Mouse (Mus musculus) hindbrain, embryonic 13.5 days (tissue): ENCODE data around the gene Mapk8. TPM values are rescaled to one million over a fixed set of nuclear protein-coding genes. Genes with fewer than 3 reads are reported as not detected.

Source experiments
- ATAC-seq: fragments of 200-750 bp; cut with Nextera tagmentation; 2 replicates; pipeline ENCODE4 v1.8.0; 2017; ENCODE audit warnings: moderate TSS enrichment; ENCODE audit not compliant: low FRiP score
- H3K27ac ChIP-seq: fragments of 300-500 bp; sonication (generic); 2 replicates; pipeline ENCODE4 v1.5.1; 2015; ENCODE audit warnings: inconsistent platforms, mild to moderate bottlenecking, moderate library complexity
- H3K27me3 ChIP-seq: fragments of 300-500 bp; sonication (generic); 2 replicates; pipeline ENCODE4 v1.6.1; 2015; ENCODE audit warnings: mild to moderate bottlenecking, inconsistent platforms
- H3K36me3 ChIP-seq: fragments of 300-500 bp; sonication (generic); 2 replicates; pipeline ENCODE4 v1.6.1; 2015; ENCODE audit warnings: mild to moderate bottlenecking, inconsistent platforms
- H3K4me1 ChIP-seq: fragments of 300-500 bp; sonication (generic); replicated peaks from 2 replicates; pipeline ENCODE4 v1.6.1; 2015; ENCODE audit warnings: inconsistent platforms
- H3K4me2 ChIP-seq: fragments of 300-500 bp; sonication (generic); 2 replicates; pipeline ENCODE4 v1.6.1; 2015; ENCODE audit warnings: inconsistent platforms, mild to moderate bottlenecking, moderate library complexity
- H3K4me3 ChIP-seq: fragments of 300-500 bp; sonication (generic); 2 replicates; pipeline ENCODE4 v1.5.1; 2015; ENCODE audit warnings: mild to moderate bottlenecking, inconsistent platforms
- H3K9ac ChIP-seq: fragments of 300-500 bp; sonication (generic); 2 replicates; pipeline ENCODE4 v1.6.1; 2015; ENCODE audit warnings: mild to moderate bottlenecking, inconsistent platforms
- H3K9me3 ChIP-seq: fragments of 300-500 bp; sonication (generic); 2 replicates; pipeline ENCODE4 v1.6.1; 2016; ENCODE audit warnings: inconsistent platforms
- WGBS: fragments of 180-500 bp; shearing (Covaris S2); methylation state at CpG from one replicate; pipeline ENCODE4 v1.1.7; 2015; 5-methylcytosine and 5-hydroxymethylcytosine counted together
- polyA plus RNA-seq: library from polyadenylated mRNA; unstranded; fragments of >200 nt; fragmentation: Nextera tagmentation; extraction: Ambion mirVana; gene quantifications from 2 replicates; pipeline ENCODE4 v1.2.1, GENCODE M21; 2015

Mapk8 gene
- polyA plus RNA-seq, 1 experiment from 2014 or later = 45.0 TPM

- Histone ChIP-seq H3K27me3 (no peaks in the 10 kb centered on the region), H3K4me3 (no peak overlapping the region), H3K27ac (no peak overlapping the region), H3K4me1 (no peaks in the 10 kb centered on the region), H3K36me3 (peaks cover 31% of the 10 kb centered on the region), H3K9me3 (no peaks in the 10 kb centered on the region), H3K9ac (no peak overlapping the region), H3K4me2 (no peak overlapping the region)
- ATAC-seq = no peak
- WGBS = 69% methylated on average over 5 of the region's 5 CpGs
These were observed 68.2 kb downstream of the Mapk8 start for GRCm38 (mm10) chr14:33378723-33379122.

- Histone ChIP-seq H3K9me3 (no peaks in the 10 kb centered on the region), H3K4me1 (no peaks in the 10 kb centered on the region)
- WGBS = 89% methylated on average over 3 of the region's 3 CpGs
These were observed 69.7 kb downstream of the Mapk8 start for GRCm38 (mm10) chr14:33377211-33377610.

GRCm38 (mm10) chr14:33374089-33374488 is 72.9 kb downstream of the Mapk8 start:
- no peaks in the 10 kb centered on the region for H3K9me3 ChIP-seq
- WGBS = 85% methylated on average over 1 of the region's 1 CpGs
- no peaks in the 10 kb centered on the region for H3K27me3 ChIP-seq
- H3K9ac ChIP-seq = no peak overlapping the region
- H3K4me3 ChIP-seq = no peak overlapping the region
- ATAC-seq = no peak
- peaks cover 5% of the 10 kb centered on the region for H3K36me3 ChIP-seq
- no peak overlapping the region for H3K4me2 ChIP-seq
- no peak overlapping the region for H3K27ac ChIP-seq
- peaks cover 11% of the 10 kb centered on the region for H3K4me1 ChIP-seq

More at GRCm38 (mm10) chr14:33377211-33377610, 69.7 kb downstream of the Mapk8 start:
- Histone ChIP-seq H3K27me3 (no peaks in the 10 kb centered on the region), H3K4me3 (no peak overlapping the region), H3K9ac (no peak overlapping the region), H3K4me2 (no peak overlapping the region), H3K27ac (no peak overlapping the region), H3K36me3 (peaks cover 19% of the 10 kb centered on the region)
- ATAC-seq = no peak

GRCm38 (mm10) chr14:33373271-33373670 is 73.7 kb downstream of the Mapk8 start:
- H3K4me2 ChIP-seq = no peak overlapping the region
- H3K36me3 ChIP-seq = peaks cover 3% of the 10 kb centered on the region; the same call in 1 of the 2 replicates
- WGBS = 64% methylated on average over 1 of the region's 1 CpGs

GRCm38 (mm10) chr14:33371248-33371647 is 75.7 kb downstream of the Mapk8 start:
- Histone ChIP-seq H3K9ac (no peak overlapping the region), H3K9me3 (no peaks in the 10 kb centered on the region), H3K27me3 (no peaks in the 10 kb centered on the region), H3K27ac (no peak overlapping the region), H3K4me1 (peaks cover 25% of the 10 kb centered on the region), H3K4me3 (no peak overlapping the region), H3K4me2 (no peak overlapping the region), H3K36me3 (no peaks in the 10 kb centered on the region; the same call in 1 of the 2 replicates)
- peak; percentile 30 for ATAC-seq
- WGBS = 18% methylated on average over 3 of the region's 3 CpGs

More at GRCm38 (mm10) chr14:33373271-33373670, 73.7 kb downstream of the Mapk8 start:
- no peaks in the 10 kb centered on the region for H3K9me3 ChIP-seq
- peaks cover 11% of the 10 kb centered on the region for H3K4me1 ChIP-seq
- no peak for ATAC-seq
- no peaks in the 10 kb centered on the region for H3K27me3 ChIP-seq
- no peak overlapping the region for H3K9ac ChIP-seq
- no peak overlapping the region for H3K27ac ChIP-seq
- no peak overlapping the region for H3K4me3 ChIP-seq

- H3K9ac ChIP-seq = no peak overlapping the region
- no peak overlapping the region for H3K4me3 ChIP-seq
- H3K4me2 ChIP-seq = 0 out of 2 replicates have a peak overlapping the region, but pooled peaks have one; percentile 27
- H3K27me3 ChIP-seq = no peaks in the 10 kb centered on the region
- 0 out of 2 replicates have a peak, but pooled peaks have one; percentile 24 for ATAC-seq
- no peaks in the 10 kb centered on the region for H3K9me3 ChIP-seq
- no peak overlapping the region for H3K27ac ChIP-seq
- 15% methylated on average over 7 of the region's 7 CpGs for WGBS
- H3K4me1 ChIP-seq = peaks cover 25% of the 10 kb centered on the region
- H3K36me3 ChIP-seq = no peaks in the 10 kb centered on the region
These were observed 76.9 kb downstream of the Mapk8 start for GRCm38 (mm10) chr14:33370056-33370455.

- no peak for ATAC-seq
- Histone ChIP-seq H3K9ac (no peak overlapping the region), H3K4me1 (peaks cover 25% of the 10 kb centered on the region), H3K27ac (no peak overlapping the region), H3K27me3 (no peaks in the 10 kb centered on the region), H3K4me2 (no peak overlapping the region), H3K4me3 (no peak overlapping the region), H3K36me3 (no peaks in the 10 kb centered on the region), H3K9me3 (no peaks in the 10 kb centered on the region)
- WGBS = 83% methylated on average over 12 of the region's 12 CpGs
These were observed 77.6 kb downstream of the Mapk8 start for GRCm38 (mm10) chr14:33369375-33369774.

- ATAC-seq = peak; percentile 17; the same call in 1 of the 2 replicates
- peaks cover 4% of the 10 kb centered on the region; the same call in 1 of the 2 replicates for H3K27me3 ChIP-seq
These were observed 79.8 kb downstream of the Mapk8 start for GRCm38 (mm10) chr14:33366891-33367777.

GRCm38 (mm10) chr14:33364061-33364460 is 82.9 kb downstream of the Mapk8 start:
- H3K27ac ChIP-seq = no peak overlapping the region
- no peak overlapping the region for H3K4me3 ChIP-seq
- H3K4me1 ChIP-seq = peaks cover 30% of the 10 kb centered on the region
- ATAC-seq = no peak
- H3K4me2 ChIP-seq = no peak overlapping the region
- 91% methylated on average over 2 of the region's 2 CpGs for WGBS
- no peaks in the 10 kb centered on the region for H3K36me3 ChIP-seq
- no peaks in the 10 kb centered on the region for H3K9me3 ChIP-seq
- peaks cover 4% of the 10 kb centered on the region; the same call in 1 of the 2 replicates for H3K27me3 ChIP-seq
- no peak overlapping the region for H3K9ac ChIP-seq

More at GRCm38 (mm10) chr14:33366891-33367777, 79.8 kb downstream of the Mapk8 start:
- Histone ChIP-seq H3K27ac (peak overlapping the region; percentile 67), H3K36me3 (no peaks in the 10 kb centered on the region), H3K9me3 (no peaks in the 10 kb centered on the region), H3K4me3 (no peak overlapping the region), H3K4me2 (no peak overlapping the region), H3K9ac (peak overlapping the region; percentile 59), H3K4me1 (peaks cover 35% of the 10 kb centered on the region)
- WGBS = 63% methylated on average over 30 of the region's 30 CpGs

GRCm38 (mm10) chr14:33363611-33364010 is 83.3 kb downstream of the Mapk8 start:
- Histone ChIP-seq H3K27ac (no peak overlapping the region), H3K36me3 (no peaks in the 10 kb centered on the region), H3K4me2 (no peak overlapping the region), H3K9ac (no peak overlapping the region), H3K27me3 (peaks cover 4% of the 10 kb centered on the region; the same call in 1 of the 2 replicates), H3K4me1 (peaks cover 30% of the 10 kb centered on the region), H3K9me3 (no peaks in the 10 kb centered on the region), H3K4me3 (no peak overlapping the region)
- 86% methylated on average over 5 of the region's 5 CpGs for WGBS
- ATAC-seq = no peak

GRCm38 (mm10) chr14:33362807-33363206 is 84.2 kb downstream of the Mapk8 start:
- no peak for ATAC-seq
- H3K36me3 ChIP-seq = no peaks in the 10 kb centered on the region
- WGBS = 42% methylated on average over 10 of the region's 10 CpGs
- peaks cover 4% of the 10 kb centered on the region; the same call in 1 of the 2 replicates for H3K27me3 ChIP-seq
- no peak overlapping the region for H3K4me3 ChIP-seq
- H3K4me2 ChIP-seq = no peak overlapping the region
- H3K9me3 ChIP-seq = no peaks in the 10 kb centered on the region
- peaks cover 30% of the 10 kb centered on the region for H3K4me1 ChIP-seq
- H3K27ac ChIP-seq = no peak overlapping the region
- H3K9ac ChIP-seq = no peak overlapping the region

GRCm38 (mm10) chr14:33362122-33362521 is 84.8 kb downstream of the Mapk8 start:
- Histone ChIP-seq H3K9me3 (no peaks in the 10 kb centered on the region), H3K9ac (no peak overlapping the region), H3K4me1 (peaks cover 23% of the 10 kb centered on the region), H3K4me3 (no peak overlapping the region), H3K27me3 (peaks cover 4% of the 10 kb centered on the region; the same call in 1 of the 2 replicates), H3K4me2 (no peak overlapping the region), H3K27ac (no peak overlapping the region), H3K36me3 (no peaks in the 10 kb centered on the region)
- ATAC-seq = no peak
- WGBS = 68% methylated on average over 14 of the region's 14 CpGs
